Mouse (Mus musculus): Measurements from ENCODE around the gene Gm10972. TPM values are rescaled to one million over a fixed set of nuclear protein-coding genes. Genes with fewer than 3 reads are reported as not detected.
"Not testable (repeated sequence)": the region's sequence is repeated elsewhere in the genome, so short reads cannot be mapped to it uniquely, and the experiment has no call there.

Gm10972 gene
- polyA plus RNA-seq, 1 experiment from 2014 or later = not detected

DNA sequence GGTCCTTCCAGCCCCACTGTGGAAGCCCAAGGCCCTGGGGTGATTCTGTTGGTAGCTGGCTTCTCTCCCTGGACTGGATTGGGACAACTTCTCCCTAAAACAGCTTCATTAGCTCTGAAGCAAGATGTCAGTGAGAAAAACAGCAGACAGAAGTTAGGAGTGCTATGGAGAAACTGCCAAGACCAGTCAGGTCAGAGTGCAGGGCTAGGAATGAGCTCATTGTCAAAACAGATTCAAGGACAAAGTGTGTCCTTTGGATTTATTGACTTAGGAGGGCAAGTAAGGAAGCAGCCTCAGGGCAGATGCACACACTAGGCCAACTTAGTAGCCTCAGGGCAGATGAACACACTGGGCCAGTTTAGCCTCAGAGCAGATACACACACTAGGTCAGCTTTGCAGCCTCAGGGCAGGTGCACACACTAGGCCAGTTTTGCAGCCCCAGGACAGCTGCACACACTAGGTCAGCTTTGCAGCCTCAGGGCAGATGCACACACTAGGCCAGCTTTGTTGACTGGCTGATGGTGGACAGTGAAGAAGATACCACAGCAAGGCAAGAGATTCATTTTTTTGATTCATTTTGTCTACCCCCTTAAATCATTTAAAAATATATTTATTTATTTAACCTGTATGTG lies 47.8 kb downstream of the Gm10972 start:
- Histone ChIP-seq H3K4me3 (replicated peaks) (no peak overlapping the region), H3K27me3 (replicated peaks) (no peaks in the 10 kb centered on the region), H3K4me2 (no peak overlapping the region), H3K9me3 (no peaks in the 10 kb centered on the region), H3K27ac (no peak overlapping the region), H3K4me1 (0 out of 2 replicates have a peak, but pooled peaks cover 4% of the 10 kb centered on the region), H3K9ac (no peak overlapping the region), H3K36me3 (no peaks in the 10 kb centered on the region)
- ATAC-seq (ENCODE audit: insufficient read depth, low FRiP score, low read depth) = no peak

DNA sequence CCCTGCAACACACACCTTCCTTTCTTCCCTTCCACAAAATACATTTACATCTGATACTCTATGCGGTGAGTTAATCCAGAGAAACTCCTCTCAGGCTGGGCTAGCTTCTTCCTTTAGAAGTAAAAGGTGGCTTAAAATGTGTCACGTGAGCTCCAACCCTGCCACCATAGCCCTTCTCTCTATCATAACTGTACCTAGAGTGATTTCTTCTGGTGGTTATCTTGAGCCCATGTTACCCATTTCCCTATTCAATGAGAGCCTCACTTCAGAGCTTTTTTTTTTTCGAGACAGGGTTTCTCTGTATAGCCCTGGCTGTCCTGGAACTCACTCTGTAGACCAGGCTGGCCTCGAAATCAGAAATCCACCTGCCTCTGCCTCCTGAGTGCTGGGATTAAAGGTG lies 48.8 kb downstream of the Gm10972 start:
- WGBS = 91% methylated on average over 4 of the region's 4 CpGs
- not testable (repeated sequence) for H3K9ac ChIP-seq, H3K4me2 ChIP-seq

More for the DNA sequence above, 48.8 kb downstream of the Gm10972 start:
- not testable (repeated sequence) for H3K4me3 ChIP-seq (replicated peaks); H3K9me3 ChIP-seq; H3K27me3 ChIP-seq (replicated peaks); H3K27ac ChIP-seq; ATAC-seq (ENCODE audit: insufficient read depth, low FRiP score, low read depth); H3K4me1 ChIP-seq; H3K36me3 ChIP-seq

Other genes starting within 250 kb of the Gm10972 start
- 0.49 and 0.51 TPM in 2 replicates for gene Lingo4, start 244.6 kb upstream of the Gm10972 start, polyA plus RNA-seq (2015; fragmentation: Nextera tagmentation; extraction: Ambion mirVana)
- gene Tdrkh, start 229.8 kb upstream of the Gm10972 start, polyA plus RNA-seq (2015; fragmentation: Nextera tagmentation; extraction: Ambion mirVana) = 9.4 and 10.6 TPM in 2 replicates
- 66.3 and 68.6 TPM in 2 replicates for gene Mrpl9, start 199.8 kb upstream of the Gm10972 start, polyA plus RNA-seq (2015; fragmentation: Nextera tagmentation; extraction: Ambion mirVana)
- 0.79 and 1.5 TPM in 2 replicates for gene Oaz3, start 199.2 kb upstream of the Gm10972 start, polyA plus RNA-seq (2015; fragmentation: Nextera tagmentation; extraction: Ambion mirVana)
- gene Celf3, start 164.8 kb upstream of the Gm10972 start, polyA plus RNA-seq (2015; fragmentation: Nextera tagmentation; extraction: Ambion mirVana) = 23.0 and 25.8 TPM in 2 replicates
- gene Riiad1, start 162.8 kb upstream of the Gm10972 start, polyA plus RNA-seq (2015; fragmentation: Nextera tagmentation; extraction: Ambion mirVana) = 4.6 and 5.3 TPM in 2 replicates
- gene Snx27, start 60.4 kb upstream of the Gm10972 start, polyA plus RNA-seq (2015; fragmentation: Nextera tagmentation; extraction: Ambion mirVana) = 37.4 and 41.6 TPM in 2 replicates
- 12.8 and 13.7 TPM in 2 replicates for gene Tuft1, start 15.8 kb downstream of the Gm10972 start, polyA plus RNA-seq (2015; fragmentation: Nextera tagmentation; extraction: Ambion mirVana)
- gene Selenbp2, start 50.4 kb downstream of the Gm10972 start, polyA plus RNA-seq (2015; fragmentation: Nextera tagmentation; extraction: Ambion mirVana) = 6.2 and 6.3 TPM in 2 replicates
- gene Cgn, start 143.4 kb downstream of the Gm10972 start, polyA plus RNA-seq (2015; fragmentation: Nextera tagmentation; extraction: Ambion mirVana) = 51.0 and 56.7 TPM in 2 replicates
- 14.6 and 15.3 TPM in 2 replicates for gene Pogz, start 194.5 kb downstream of the Gm10972 start, polyA plus RNA-seq (2015; fragmentation: Nextera tagmentation; extraction: Ambion mirVana)
- gene Psmb4, start 243.8 kb downstream of the Gm10972 start, polyA plus RNA-seq (2015; fragmentation: Nextera tagmentation; extraction: Ambion mirVana) = 315 and 328 TPM in 2 replicates

Data from stomach, embryonic 15.5 days (tissue).